Mouse (Mus musculus): ENCODE results near the gene Tas2r135.
A peak's percentile ranks its signal among the peaks of the same experiment; 100 is the strongest.

Gene Tas2r135

GRCm38 (mm10) chr6:42374701-42375100, 30.5 kb upstream of the Tas2r135 start:
- DNase-seq (ENCODE audit: low spot score in 2 of 2) = no peak

GRCm38 (mm10) chr6:42375131-42375530, 30.1 kb upstream of the Tas2r135 start:
- no peak for DNase-seq (ENCODE audit: low spot score in 2 of 2)

- DNase-seq (ENCODE audit: low spot score in 2 of 2) = no peak
Measured at GRCm38 (mm10) chr6:42376016-42376415, 29.2 kb upstream of the Tas2r135 start.

GRCm38 (mm10) chr6:42376504-42377019, 28.7 kb upstream of the Tas2r135 start:
- no peak for DNase-seq (ENCODE audit: low spot score in 2 of 2)

- no peak for DNase-seq (ENCODE audit: low spot score in 2 of 2)
Measured at GRCm38 (mm10) chr6:42377280-42377679, 28.0 kb upstream of the Tas2r135 start.

- no peak for DNase-seq (ENCODE audit: low spot score in 2 of 2)
Measured at GRCm38 (mm10) chr6:42379551-42379950, 25.7 kb upstream of the Tas2r135 start.

- no peak for DNase-seq (ENCODE audit: low spot score in 2 of 2)
Measured at GRCm38 (mm10) chr6:42380416-42381144, 24.7 kb upstream of the Tas2r135 start.

DNA sequence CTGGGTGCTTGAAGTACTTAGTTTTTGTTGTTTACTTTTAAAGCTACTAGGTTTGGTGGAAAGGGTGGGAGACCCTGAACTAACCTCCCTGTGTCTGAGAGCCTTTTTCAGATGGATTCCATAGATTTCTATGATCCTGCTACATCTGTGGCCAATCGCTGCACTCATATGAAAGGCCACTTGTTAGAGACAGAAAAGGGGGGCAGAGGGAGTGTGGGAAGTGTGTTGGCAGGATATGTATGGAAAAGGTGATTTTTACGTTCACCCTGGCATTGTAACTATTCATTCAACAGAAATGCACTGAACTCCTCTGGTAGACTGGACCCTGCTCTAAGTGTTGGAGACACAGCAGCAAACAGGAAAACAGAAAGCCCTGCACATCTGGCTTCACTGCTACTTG, 24.0 kb upstream of the Tas2r135 start:
- DNase-seq (ENCODE audit: low spot score in 2 of 2) = no peak

GRCm38 (mm10) chr6:42381916-42382381, 23.3 kb upstream of the Tas2r135 start:
- DNase-seq (ENCODE audit: low spot score in 2 of 2) = no peak

GRCm38 (mm10) chr6:42383360-42383759, 21.9 kb upstream of the Tas2r135 start:
- no peak for DNase-seq (ENCODE audit: low spot score in 2 of 2)

DNA sequence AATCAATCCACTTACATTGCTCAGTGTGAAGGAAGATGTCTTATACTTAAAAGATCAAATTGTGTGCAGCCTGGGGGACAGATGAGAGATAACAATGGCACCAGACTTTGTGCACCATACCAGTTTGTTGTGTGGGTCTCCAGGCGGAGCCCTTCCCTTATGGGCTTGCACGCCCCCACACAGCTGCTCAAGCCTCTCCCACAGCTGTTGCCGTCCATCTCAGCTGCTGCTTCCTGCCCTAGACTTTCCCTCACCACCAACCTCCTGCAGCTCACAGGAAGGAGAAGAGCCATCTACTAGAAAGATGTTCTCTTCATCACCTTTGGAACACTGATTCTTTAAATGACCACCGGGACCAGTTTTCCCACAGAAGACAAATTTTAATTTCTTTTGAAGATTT, 19.6 kb upstream of the Tas2r135 start:
- DNase-seq (ENCODE audit: low spot score in 2 of 2) = no peak

DNA sequence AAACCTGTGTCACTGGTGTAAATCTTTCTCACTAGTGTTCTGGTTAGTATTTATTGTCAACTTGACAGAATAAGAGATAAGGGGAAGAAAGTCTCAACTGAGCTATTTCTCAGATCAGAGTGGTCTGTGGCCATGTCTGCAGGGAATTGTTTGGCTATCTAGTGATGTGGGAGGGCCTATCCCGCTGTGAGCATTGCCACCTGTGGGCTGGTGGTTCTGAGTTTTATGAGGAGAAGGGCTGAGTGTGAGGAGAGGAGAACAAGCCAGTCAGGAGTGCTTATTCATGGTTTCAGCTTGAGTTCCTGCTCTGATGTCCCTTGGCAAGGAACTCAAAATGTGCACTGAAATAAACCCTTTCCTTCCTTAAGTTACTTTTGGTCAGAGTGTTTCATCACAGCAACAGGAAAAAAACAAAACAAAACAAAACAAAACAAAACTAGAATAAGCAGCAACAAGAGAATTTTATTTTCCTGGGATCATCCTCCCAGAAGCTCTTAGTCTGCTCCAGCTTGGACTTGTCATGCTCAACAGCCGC, 13.4 kb upstream of the Tas2r135 start:
- DNase-seq (ENCODE audit: low spot score in 2 of 2) = no peak

DNA sequence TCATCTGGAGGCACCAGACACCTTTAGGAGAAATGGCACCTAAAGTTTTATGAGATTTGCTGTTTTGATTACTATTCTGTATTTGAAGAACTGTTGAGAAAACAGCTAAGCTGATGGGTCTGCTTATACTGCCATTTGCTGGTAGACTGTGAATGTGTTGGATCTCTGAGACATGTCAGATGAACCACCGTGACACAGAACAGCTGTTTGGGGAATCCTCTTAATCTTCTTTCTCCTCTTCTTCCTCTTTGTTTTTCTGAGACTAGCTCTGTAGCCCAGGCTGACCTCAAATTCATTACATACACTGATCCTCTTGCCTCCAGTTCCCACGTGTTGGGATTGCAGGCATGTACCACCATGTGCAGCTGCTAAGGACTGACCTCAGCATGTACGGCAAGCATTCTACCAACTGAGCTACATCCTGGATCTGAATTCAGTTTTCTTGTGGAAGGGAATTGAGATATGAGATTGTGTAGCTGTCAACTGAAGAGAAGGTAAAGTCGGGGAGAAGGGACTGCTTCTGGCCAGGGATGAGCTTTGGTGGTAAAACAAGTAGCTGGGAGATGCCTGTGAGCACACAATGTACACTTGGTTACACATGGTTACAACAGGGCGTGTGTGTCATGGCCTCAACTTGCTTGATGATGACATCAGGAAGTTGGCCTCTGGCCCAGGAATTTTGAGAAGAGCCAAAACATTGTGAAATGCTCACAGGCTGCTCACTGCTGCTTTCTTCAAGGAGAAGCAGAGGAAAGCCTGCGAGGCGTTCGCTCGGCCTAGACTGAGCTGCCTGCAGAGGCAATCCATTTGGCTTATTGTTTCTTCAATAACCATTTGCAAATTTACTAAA, 9.0 kb upstream of the Tas2r135 start:
- peak; percentile 93 to 96 for DNase-seq (ENCODE audit: low spot score in 2 of 2)

- DNase-seq (ENCODE audit: low spot score in 2 of 2) = no peak
Measured at GRCm38 (mm10) chr6:42397041-42397657, 8.1 kb upstream of the Tas2r135 start.

GRCm38 (mm10) chr6:42398285-42398684, 6.9 kb upstream of the Tas2r135 start:
- DNase-seq (ENCODE audit: low spot score in 2 of 2) = no peak

GRCm38 (mm10) chr6:42398998-42399397, 6.2 kb upstream of the Tas2r135 start:
- DNase-seq (ENCODE audit: low spot score in 2 of 2) = no peak

GRCm38 (mm10) chr6:42399938-42400337, 5.3 kb upstream of the Tas2r135 start, which contains the start of gene Tas2r143:
TSS of gene Tas2r143 (plus strand) at chr6:42400238.
- DNase-seq (ENCODE audit: low spot score in 2 of 2) = no peak

DNA sequence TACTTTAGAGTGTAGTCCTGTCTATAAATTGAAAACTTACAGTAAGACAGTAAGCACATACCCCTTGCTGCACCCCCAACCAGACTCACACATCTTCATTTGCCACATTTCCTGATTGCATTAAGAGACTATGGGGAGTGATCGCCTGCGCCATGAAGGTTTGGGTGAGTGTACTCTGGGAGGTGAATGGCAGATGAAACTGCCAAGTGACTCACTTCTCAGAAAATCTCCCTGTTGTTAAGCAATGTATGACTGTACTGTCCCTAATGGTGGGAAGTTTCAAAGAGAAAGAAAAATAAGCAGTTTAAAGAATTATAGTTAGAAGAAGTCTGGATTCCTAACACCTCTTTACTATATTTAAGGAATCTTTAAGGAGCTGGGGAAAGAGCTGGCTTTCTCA, 14.2 kb downstream of the Tas2r135 start:
- DNase-seq (ENCODE audit: low spot score in 2 of 2) = no peak

GRCm38 (mm10) chr6:42421439-42421838, 16.2 kb downstream of the Tas2r135 start:
- no peak for DNase-seq (ENCODE audit: low spot score in 2 of 2)

GRCm38 (mm10) chr6:42424472-42424871, 19.2 kb downstream of the Tas2r135 start:
- no peak for DNase-seq (ENCODE audit: low spot score in 2 of 2)

- DNase-seq (ENCODE audit: low spot score in 2 of 2) = no peak
Measured at GRCm38 (mm10) chr6:42426337-42426736, 21.1 kb downstream of the Tas2r135 start.

- DNase-seq (ENCODE audit: low spot score in 2 of 2) = no peak
Measured at GRCm38 (mm10) chr6:42433554-42433953, 28.3 kb downstream of the Tas2r135 start.
